In the genomic region with DNA sequence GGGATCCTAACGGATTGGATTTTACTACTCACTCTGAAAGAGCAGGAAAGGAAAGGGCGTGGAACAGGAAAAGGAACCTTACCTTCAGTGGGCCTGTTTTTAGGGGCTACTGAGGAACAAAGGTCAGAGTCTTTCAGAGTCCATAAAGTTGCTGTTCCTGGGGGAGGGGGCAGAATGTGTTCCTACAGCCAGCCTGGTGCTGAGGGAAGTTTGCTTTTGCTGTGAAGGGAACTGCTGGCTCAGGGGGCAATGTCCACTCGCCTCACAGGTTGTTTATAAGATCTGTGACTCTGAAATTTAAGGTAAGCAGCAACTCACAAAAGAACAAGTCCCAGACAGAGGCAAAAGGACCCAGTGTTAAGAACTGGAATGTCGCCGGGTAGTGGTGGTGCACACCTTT, we compare ENCODE assay signal across 15 mouse cellular contexts. TPM values are rescaled to one million over a fixed set of nuclear protein-coding genes. Genes with fewer than 3 reads are reported as not detected.
DNase-seq lines count a peak whose midpoint lies in the region; ATAC-seq and TF ChIP-seq lines count a peak whose summit lies in the region.
"Had no signal": no experiment of that assay in that cellular context is flagged by ENCODE, and none has a peak within 500 bp of the region (broad histone marks: within the 10 kb centered on the region; RNA-seq: fewer than 3 reads in every experiment).

No protein-coding gene starts in this region.

- no peaks in the 10 kb centered on the region for H3K36me3 ChIP-seq in kidney, adult 2 months (ENCODE audit: control insufficient read depth, insufficient read depth, low read length)
- no peaks in the 10 kb centered on the region for H3K36me3 ChIP-seq in stomach, postnatal 0 days (ENCODE audit: control insufficient read depth, insufficient read depth, low read length)
- no peaks in the 10 kb centered on the region for H3K36me3 ChIP-seq in hindbrain, embryonic 10.5 days
- H3K36me3 ChIP-seq: embryonic facial prominence, embryonic 15.5 days; heart, embryonic 13.5 days; limb, embryonic 10.5 days; lung, embryonic 15.5 days had no signal

- intact Hi-C loops in gastrocnemius, adult 2 months (cut with DNase I) = no loop called here
- intact Hi-C loops in gastrocnemius, postnatal 36 days (cut with DNase I) = no loop called here

- no peak overlapping the region for H3K9ac ChIP-seq in stomach, postnatal 0 days (ENCODE audit: low read length)
- H3K9ac ChIP-seq: embryonic facial prominence, embryonic 15.5 days; heart, embryonic 13.5 days; lung, embryonic 15.5 days had no signal

- ATAC-seq in stomach, postnatal 0 days (ENCODE audit: low FRiP score, low TSS enrichment) = no peak; the same call in 1 of the 2 replicates

- H3K27ac ChIP-seq in gastrocnemius, adult 2 months = peak overlapping the region; percentile 71
- peak overlapping the region; percentile 92 for H3K27ac ChIP-seq in kidney, adult 2 months (ENCODE audit: insufficient read depth, low read depth, low read length)
- H3K27ac ChIP-seq in stomach, postnatal 0 days (replicated peaks) = no peak overlapping the region
- H3K27ac ChIP-seq in hindbrain, embryonic 10.5 days = no peak overlapping the region
- H3K27ac ChIP-seq: embryonic facial prominence, embryonic 15.5 days; heart, embryonic 13.5 days; limb, embryonic 10.5 days; lung, embryonic 15.5 days had no signal

- 49% methylated on average over 5 of the region's 5 CpGs for WGBS in kidney, adult 2 months
- 60% methylated on average over 5 of the region's 5 CpGs for WGBS in stomach, postnatal 0 days
- WGBS in hindbrain, embryonic 10.5 days = 76% methylated on average over 5 of the region's 5 CpGs

- no peaks in the 10 kb centered on the region for H3K9me3 ChIP-seq in stomach, postnatal 0 days (ENCODE audit: control insufficient read depth, low read length)
- H3K9me3 ChIP-seq in hindbrain, embryonic 10.5 days = no peaks in the 10 kb centered on the region
- H3K9me3 ChIP-seq: embryonic facial prominence, embryonic 15.5 days; heart, embryonic 13.5 days; limb, embryonic 10.5 days; lung, embryonic 15.5 days had no signal

- TF ChIP-seq EP300 in stomach, postnatal 0 days (optimal IDR thresholded peaks at IDR 0.05) = no peak

- H3K4me3 ChIP-seq in gastrocnemius, adult 2 months = no peak overlapping the region
- H3K4me3 ChIP-seq in kidney, adult 2 months (ENCODE audit: insufficient read depth, low read depth, low read length) = no peak overlapping the region
- H3K4me3 ChIP-seq in stomach, postnatal 0 days (ENCODE audit: low read depth, low read length) = no peak overlapping the region
- H3K4me3 ChIP-seq in hindbrain, embryonic 10.5 days = no peak overlapping the region
- H3K4me3 ChIP-seq: embryonic facial prominence, embryonic 15.5 days; heart, embryonic 13.5 days; limb, embryonic 10.5 days; lung, embryonic 15.5 days had no signal

- H3K4me2 ChIP-seq in stomach, postnatal 0 days (replicated peaks; ENCODE audit: low read depth) = no peak overlapping the region
- H3K4me2 ChIP-seq: embryonic facial prominence, embryonic 15.5 days; heart, embryonic 13.5 days; lung, embryonic 15.5 days had no signal

- TF ChIP-seq CTCF in gastrocnemius, adult 2 months (IDR thresholded peaks at IDR 0.05) = no peak
- TF ChIP-seq CTCF in kidney, adult 2 months (conservative IDR thresholded peaks at IDR 0.05; ENCODE audit: insufficient read depth, insufficient read length, low read depth, low read length) = no peak
- no peak for TF ChIP-seq CTCF in stomach, postnatal 0 days (IDR thresholded peaks at IDR 0.05; ENCODE audit: low read depth)

- no peaks in the 10 kb centered on the region for H3K27me3 ChIP-seq in kidney, adult 2 months (replicated peaks; ENCODE audit: control insufficient read depth, insufficient read depth, low read length)
- H3K27me3 ChIP-seq in stomach, postnatal 0 days (ENCODE audit: control insufficient read depth, insufficient read depth, low read length) = no peaks in the 10 kb centered on the region
- H3K27me3 ChIP-seq in hindbrain, embryonic 10.5 days (ENCODE audit: insufficient read depth, poor library complexity, severe bottlenecking) = peaks cover 9% of the 10 kb centered on the region; the same call in 1 of the 2 replicates
- H3K27me3 ChIP-seq: lung, embryonic 15.5 days had no signal

- TF ChIP-seq POLR2A in kidney, adult 2 months (IDR thresholded peaks at IDR 0.05; ENCODE audit: low read depth, low read length) = no peak

- no peak for DNase-seq in gastrocnemius, adult 2 months
- no peak for DNase-seq in gastrocnemius, postnatal 36 days
- peak; percentile 92 for DNase-seq in kidney, adult 2 months
- DNase-seq in kidney, postnatal 36 days = peak; percentile 85 to 92
- DNase-seq in stomach, postnatal 0 days (ENCODE audit: low spot score) = peak; percentile 41
- DNase-seq in ovary, adult 18-20 months (ENCODE audit: low spot score) = no peak
- no peak for DNase-seq in hindbrain, embryonic 10.5 days (ENCODE audit: low spot score)
- no peak for DNase-seq in embryo, embryonic 10.5 days (ENCODE audit: low spot score)
- DNase-seq: cerebellum, adult 11 months; midbrain, embryonic 14.5 days; thymus, adult 18-20 months had no signal

- peaks cover 11% of the 10 kb centered on the region; the same call in 1 of the 2 replicates for H3K4me1 ChIP-seq in kidney, adult 2 months (ENCODE audit: control insufficient read depth, insufficient read depth, low read length)
- H3K4me1 ChIP-seq in stomach, postnatal 0 days (replicated peaks; ENCODE audit: control insufficient read depth, insufficient read depth) = no peaks in the 10 kb centered on the region
- 0 out of 2 replicates have a peak, but pooled peaks cover 4% of the 10 kb centered on the region for H3K4me1 ChIP-seq in hindbrain, embryonic 10.5 days (replicated peaks)
- H3K4me1 ChIP-seq: lung, embryonic 15.5 days had no signal

RNA-seq across cellular contexts. Expression of gene Rpn1, which starts 13.1 kb away (rescaled TPM):
- total RNA-seq in gastrocnemius, adult 2 months (2021) = 10 to 100 TPM; 75.9 to 83.2 TPM
- total RNA-seq in gastrocnemius, postnatal 36 days (2021) = 10 to 100 TPM; 65.2 to 80.5 TPM
- 161 and 188 TPM in 2 replicates for polyA plus RNA-seq in kidney, adult 2 months (2012; rRNA removed)
- 265 and 266 TPM in 2 replicates for polyA plus RNA-seq in stomach, postnatal 0 days (2015; fragmentation: Nextera tagmentation; extraction: Ambion mirVana)
- polyA plus RNA-seq in hindbrain, embryonic 10.5 days (2016; fragmentation: Nextera tagmentation; extraction: Ambion mirVana) = 277 and 300 TPM in 2 replicates

RNA-seq across cellular contexts. Expression of gene Rab7, which starts 26.1 kb away (rescaled TPM):
- 100 to 1,000 TPM; 320 to 401 TPM for total RNA-seq in gastrocnemius, adult 2 months (2021)
- total RNA-seq in gastrocnemius, postnatal 36 days (2021) = 100 to 1,000 TPM; 301 to 338 TPM
- polyA plus RNA-seq in kidney, adult 2 months (2012; rRNA removed) = 316 and 386 TPM in 2 replicates
- 179 and 198 TPM in 2 replicates for polyA plus RNA-seq in stomach, postnatal 0 days (2015; fragmentation: Nextera tagmentation; extraction: Ambion mirVana)
- 208 and 238 TPM in 2 replicates for polyA plus RNA-seq in hindbrain, embryonic 10.5 days (2016; fragmentation: Nextera tagmentation; extraction: Ambion mirVana)

Comparison
In these comparisons a context has a peak if more than half of its experiments do, and no peak if none do; other contexts are left out.
1. DNase-seq: peak in kidney, adult 2 months (single experiment), kidney, postnatal 36 days (2 of 2) and stomach, postnatal 0 days (single experiment); none in gastrocnemius, adult 2 months (single experiment), gastrocnemius, postnatal 36 days (0 of 2), ovary, adult 18-20 months (single experiment), hindbrain, embryonic 10.5 days (single experiment) and embryo, embryonic 10.5 days (single experiment).
2. H3K27ac ChIP-seq: peak in gastrocnemius, adult 2 months (single experiment) and kidney, adult 2 months (single experiment); none in stomach, postnatal 0 days (single experiment) and hindbrain, embryonic 10.5 days (single experiment).